Mouse (Mus musculus): ENCODE data around the gene Dpagt1.
"Not testable (repeated sequence)": the region's sequence is repeated elsewhere in the genome, so short reads cannot be mapped to it uniquely, and the experiment has no call there.

The Dpagt1 gene

GRCm38 (mm10) chr9:44314910-44315309 lies 10.9 kb upstream of the Dpagt1 start:
- in situ Hi-C loops (cut with MboI; ENCODE audit: low pct_unique_long_range_greater_than_20kb in 1 of 2, low sequenced_read_pairs in 2 of 2, unreplicated experiment in 1 of 2), result no loop called here

DNA sequence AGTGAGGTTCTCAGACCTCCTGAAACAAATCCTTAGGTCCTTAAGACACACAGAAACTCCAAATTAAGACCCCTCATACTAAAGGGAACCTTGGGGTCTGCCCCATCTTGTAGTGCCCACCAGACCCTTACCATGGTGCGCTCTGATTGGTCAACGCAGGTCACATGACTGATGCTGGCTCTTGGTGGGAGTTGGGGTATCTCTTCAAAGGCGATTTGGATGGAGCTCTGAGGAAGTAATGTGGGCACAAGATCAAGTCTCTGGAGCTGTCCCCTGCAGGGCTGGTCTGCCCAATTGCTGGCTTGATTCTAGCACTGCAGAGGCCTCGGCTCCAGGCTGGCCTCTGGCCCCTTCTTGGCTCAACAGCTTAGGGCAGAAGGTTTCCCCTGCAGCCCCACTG lies 8.4 kb upstream of the Dpagt1 start:
- in situ Hi-C loops (cut with MboI; ENCODE audit: low pct_unique_long_range_greater_than_20kb in 1 of 2, low sequenced_read_pairs in 2 of 2, unreplicated experiment in 1 of 2), result no loop called here

GRCm38 (mm10) chr9:44318076-44318825 lies 7.6 kb upstream of the Dpagt1 start:
- in situ Hi-C loops (cut with MboI; ENCODE audit: low pct_unique_long_range_greater_than_20kb in 1 of 2, low sequenced_read_pairs in 2 of 2, unreplicated experiment in 1 of 2), result no loop called here

- in situ Hi-C loops (cut with MboI; ENCODE audit: low pct_unique_long_range_greater_than_20kb in 1 of 2, low sequenced_read_pairs in 2 of 2, unreplicated experiment in 1 of 2), result no loop called here
Measured at GRCm38 (mm10) chr9:44318826-44319095, 7.1 kb upstream of the Dpagt1 start.

DNA sequence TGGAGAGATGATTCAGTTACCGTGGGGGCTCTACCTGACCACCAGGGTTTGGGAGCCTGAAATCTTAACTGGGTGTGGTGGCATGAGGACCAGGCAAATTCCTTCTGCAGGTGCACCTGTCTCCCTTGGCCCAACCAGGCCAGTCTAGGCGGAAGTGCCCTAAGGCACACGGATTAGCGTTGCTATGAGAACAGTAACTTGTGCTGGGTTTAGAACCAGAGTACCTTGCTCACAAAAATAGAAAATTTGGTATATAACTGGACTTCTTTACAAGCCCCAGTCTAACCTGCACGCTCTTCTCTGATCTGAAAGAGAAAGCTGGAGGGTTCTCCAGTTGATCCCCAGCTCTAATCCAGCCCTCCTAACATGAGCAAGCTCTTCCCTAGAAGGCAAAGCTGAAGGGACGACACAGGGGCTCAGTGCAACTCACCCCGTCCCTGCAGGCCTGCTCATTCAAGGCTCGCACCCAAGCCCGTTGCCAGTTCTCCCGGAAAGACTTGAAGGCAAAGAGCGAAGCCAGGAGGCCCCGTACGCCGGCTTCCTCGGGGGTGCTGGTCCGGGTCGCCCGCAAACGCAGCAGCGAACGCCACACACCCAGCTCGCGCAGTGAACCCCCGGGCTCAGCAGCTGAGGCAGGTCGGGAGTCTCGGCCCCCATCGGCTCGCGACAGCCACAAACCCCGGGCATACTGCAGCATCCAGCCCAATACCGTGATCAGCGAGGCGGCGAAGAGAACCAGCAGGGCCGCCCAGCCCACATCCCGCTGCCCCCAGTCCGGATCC lies 6.5 kb upstream of the Dpagt1 start:
- in situ Hi-C loops (cut with MboI; ENCODE audit: low pct_unique_long_range_greater_than_20kb in 1 of 2, low sequenced_read_pairs in 2 of 2, unreplicated experiment in 1 of 2), result no loop called here

DNA sequence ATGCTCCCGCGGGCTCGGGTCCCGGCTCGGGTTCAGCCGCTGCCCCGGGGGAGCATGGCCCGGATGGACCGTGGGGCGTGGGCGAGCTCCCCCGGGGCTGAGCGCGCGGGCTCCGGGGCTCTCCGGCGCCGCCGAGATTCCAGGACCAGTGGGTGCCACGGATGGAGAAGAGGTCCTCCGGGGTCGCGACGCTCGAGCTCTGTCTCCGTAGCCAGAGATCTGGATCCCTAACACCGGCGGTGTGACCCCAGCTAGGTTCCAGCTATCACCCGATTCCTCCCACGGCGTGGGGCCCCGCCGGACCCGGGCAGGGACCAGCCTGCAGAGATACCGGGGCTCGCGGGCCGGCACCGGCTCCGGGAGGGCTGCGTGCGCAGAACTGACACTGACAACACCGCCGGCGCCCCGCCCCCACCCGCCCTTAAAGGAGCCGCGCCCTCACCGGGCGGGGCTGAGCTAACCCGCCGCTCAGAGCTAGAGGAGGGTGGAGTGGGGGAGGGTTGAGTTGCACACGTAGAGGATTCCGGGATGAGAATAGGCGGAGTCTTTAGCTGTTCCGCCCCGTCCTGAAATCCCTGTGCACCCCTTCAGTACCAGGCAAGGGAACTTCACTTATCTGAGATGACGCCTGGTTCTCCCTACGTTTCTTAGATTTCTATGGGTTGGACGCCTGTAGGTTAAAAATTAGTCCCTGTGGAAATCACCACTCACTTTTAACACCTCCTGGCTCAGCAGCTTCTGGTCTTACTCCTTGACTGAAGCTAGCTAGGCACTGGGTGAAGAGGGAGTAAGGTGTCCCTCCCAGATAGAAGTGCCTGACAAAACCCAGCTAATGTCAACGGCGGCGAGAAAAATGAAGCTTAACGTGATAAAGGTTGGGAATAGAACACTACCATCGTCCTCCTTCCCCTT lies 5.7 kb upstream of the Dpagt1 start, which contains the start of gene C2cd2l:
TSS of gene C2cd2l (minus strand) at position 399 of the 912 bp plus-strand sequence.
- in situ Hi-C loops (cut with MboI; ENCODE audit: low pct_unique_long_range_greater_than_20kb in 1 of 2, low sequenced_read_pairs in 2 of 2, unreplicated experiment in 1 of 2), result no loop called here

- in situ Hi-C loops (cut with MboI; ENCODE audit: low pct_unique_long_range_greater_than_20kb in 1 of 2, low sequenced_read_pairs in 2 of 2, unreplicated experiment in 1 of 2), result no loop called here
Measured at GRCm38 (mm10) chr9:44320799-44321133, 5.1 kb upstream of the Dpagt1 start.

- in situ Hi-C loops (cut with MboI; ENCODE audit: low pct_unique_long_range_greater_than_20kb in 1 of 2, low sequenced_read_pairs in 2 of 2, unreplicated experiment in 1 of 2), result not testable (repeated sequence)
Measured at GRCm38 (mm10) chr9:44323656-44324055, 2.2 kb upstream of the Dpagt1 start.

DNA sequence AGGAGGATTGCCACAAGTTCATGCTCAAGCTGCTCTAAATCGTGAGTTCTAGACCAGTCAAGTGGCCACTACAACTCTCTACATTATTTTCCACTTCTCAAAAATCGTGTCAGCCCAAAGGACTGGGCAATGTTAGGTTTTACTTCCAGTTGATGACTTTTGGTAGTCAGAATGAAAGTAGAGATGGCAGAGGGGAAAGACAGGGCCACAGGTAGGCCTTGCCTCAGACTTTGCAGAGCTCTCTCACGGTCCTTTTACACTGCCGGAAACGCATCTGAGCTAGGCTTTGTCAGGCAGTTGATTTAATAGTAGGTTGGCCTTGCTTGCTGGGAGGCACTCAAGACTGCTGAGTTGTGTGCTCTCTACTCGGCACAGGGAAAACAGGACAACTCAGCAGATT lies 1.7 kb upstream of the Dpagt1 start:
- in situ Hi-C loops (cut with MboI; ENCODE audit: low pct_unique_long_range_greater_than_20kb in 1 of 2, low sequenced_read_pairs in 2 of 2, unreplicated experiment in 1 of 2), result no loop called here

DNA sequence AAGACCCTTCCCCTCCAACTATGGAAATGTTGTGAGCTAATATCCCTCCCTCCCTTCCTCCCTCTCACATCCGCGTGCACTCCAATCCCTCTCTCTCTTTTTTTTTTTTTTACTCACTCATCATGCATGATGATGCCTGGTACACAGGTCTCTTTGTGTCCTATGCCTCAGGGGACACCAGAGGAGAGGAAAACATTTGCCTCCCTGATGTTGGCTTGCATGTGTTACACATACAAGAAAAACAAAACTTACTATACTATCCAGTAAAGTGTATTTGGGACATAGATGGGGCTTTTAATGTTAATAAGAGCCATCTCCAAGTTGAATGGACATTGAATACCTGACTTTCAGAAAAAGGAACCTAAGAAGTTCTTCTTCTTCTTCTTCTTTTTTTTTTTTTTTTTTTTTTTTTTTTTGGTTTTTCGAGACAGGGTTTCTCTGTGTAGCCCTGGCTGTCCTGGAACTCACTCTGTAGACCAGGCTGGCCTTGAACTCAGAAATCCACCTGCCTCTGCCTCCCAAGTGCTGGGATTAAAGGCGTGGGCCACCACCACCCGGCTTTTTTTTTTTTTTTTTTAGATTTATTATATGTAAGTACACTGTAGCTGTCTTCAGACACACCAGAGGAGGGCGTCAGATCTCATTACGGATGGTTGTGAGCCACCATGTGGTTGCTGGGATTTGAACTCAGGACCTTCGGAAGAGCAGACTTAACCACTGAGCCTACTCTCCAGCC lies 619 bp upstream of the Dpagt1 start:
- in situ Hi-C loops (cut with MboI; ENCODE audit: low pct_unique_long_range_greater_than_20kb in 1 of 2, low sequenced_read_pairs in 2 of 2, unreplicated experiment in 1 of 2), result not testable (repeated sequence)

- in situ Hi-C loops (cut with MboI; ENCODE audit: low pct_unique_long_range_greater_than_20kb in 1 of 2, low sequenced_read_pairs in 2 of 2, unreplicated experiment in 1 of 2), result no loop called here
Measured at GRCm38 (mm10) chr9:44326371-44327063, 698 bp downstream of the Dpagt1 start.

GRCm38 (mm10) chr9:44327064-44327711 lies 1.4 kb downstream of the Dpagt1 start:
- in situ Hi-C loops (cut with MboI; ENCODE audit: low pct_unique_long_range_greater_than_20kb in 1 of 2, low sequenced_read_pairs in 2 of 2, unreplicated experiment in 1 of 2), result no loop called here

- in situ Hi-C loops (cut with MboI; ENCODE audit: low pct_unique_long_range_greater_than_20kb in 1 of 2, low sequenced_read_pairs in 2 of 2, unreplicated experiment in 1 of 2), result no loop called here
Measured at GRCm38 (mm10) chr9:44327926-44328325, 2.1 kb downstream of the Dpagt1 start.

DNA sequence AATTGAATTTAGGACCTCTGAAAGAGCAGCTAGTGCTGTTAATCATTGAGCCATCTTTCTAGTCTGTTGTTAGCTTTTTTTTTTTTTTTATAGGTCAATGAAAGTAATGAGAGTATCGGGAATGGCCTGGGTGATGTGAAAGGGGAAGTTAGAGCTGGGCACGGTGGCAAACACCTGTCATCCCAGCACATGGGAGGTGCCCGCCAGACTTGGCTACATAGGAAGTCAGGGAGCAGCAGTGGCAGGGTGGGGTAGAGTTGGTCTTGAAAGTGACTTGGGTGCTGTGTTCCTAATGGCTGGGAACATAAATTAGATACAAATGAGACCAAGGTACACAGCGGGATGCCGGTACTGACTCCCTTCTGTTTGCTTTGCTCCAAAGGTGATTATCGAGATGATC lies 4.9 kb downstream of the Dpagt1 start:
- in situ Hi-C loops (cut with MboI; ENCODE audit: low pct_unique_long_range_greater_than_20kb in 1 of 2, low sequenced_read_pairs in 2 of 2, unreplicated experiment in 1 of 2), result no loop called here

DNA sequence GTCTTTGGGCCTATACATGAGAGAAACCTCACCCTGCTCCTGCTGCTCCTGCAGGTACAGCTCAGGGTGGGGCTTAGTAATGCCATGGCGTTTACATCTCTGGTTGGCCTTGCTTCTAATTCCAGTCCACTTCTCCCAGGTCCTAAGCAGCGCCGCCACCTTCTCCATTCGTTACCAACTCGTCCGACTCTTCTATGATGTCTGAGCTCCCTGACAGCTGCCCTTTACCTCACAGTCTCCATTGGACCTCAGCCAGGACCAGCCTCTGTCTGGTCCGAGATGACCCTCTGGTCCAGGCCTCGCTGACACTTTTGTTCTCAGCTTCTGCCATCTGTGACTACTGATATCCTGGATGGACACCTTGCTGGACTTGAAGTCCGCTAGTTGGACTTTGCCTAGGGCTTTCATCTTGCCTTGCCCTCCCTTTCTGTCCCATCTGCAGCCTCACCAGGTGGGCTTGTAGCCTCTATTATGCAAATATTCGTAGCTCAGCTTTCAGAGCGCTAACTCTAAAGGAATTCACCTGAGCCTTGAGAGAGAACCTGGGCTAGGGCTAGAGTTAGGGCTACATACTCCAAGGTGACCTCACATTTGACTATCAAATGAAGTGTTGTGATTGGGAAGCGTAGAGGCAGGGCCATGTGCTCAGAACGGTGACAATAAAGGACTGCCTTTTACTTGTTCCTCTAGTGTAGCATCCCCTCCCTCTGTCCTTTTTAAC lies 7.3 kb downstream of the Dpagt1 start:
- in situ Hi-C loops (cut with MboI; ENCODE audit: low pct_unique_long_range_greater_than_20kb in 1 of 2, low sequenced_read_pairs in 2 of 2, unreplicated experiment in 1 of 2), result no loop called here

DNA sequence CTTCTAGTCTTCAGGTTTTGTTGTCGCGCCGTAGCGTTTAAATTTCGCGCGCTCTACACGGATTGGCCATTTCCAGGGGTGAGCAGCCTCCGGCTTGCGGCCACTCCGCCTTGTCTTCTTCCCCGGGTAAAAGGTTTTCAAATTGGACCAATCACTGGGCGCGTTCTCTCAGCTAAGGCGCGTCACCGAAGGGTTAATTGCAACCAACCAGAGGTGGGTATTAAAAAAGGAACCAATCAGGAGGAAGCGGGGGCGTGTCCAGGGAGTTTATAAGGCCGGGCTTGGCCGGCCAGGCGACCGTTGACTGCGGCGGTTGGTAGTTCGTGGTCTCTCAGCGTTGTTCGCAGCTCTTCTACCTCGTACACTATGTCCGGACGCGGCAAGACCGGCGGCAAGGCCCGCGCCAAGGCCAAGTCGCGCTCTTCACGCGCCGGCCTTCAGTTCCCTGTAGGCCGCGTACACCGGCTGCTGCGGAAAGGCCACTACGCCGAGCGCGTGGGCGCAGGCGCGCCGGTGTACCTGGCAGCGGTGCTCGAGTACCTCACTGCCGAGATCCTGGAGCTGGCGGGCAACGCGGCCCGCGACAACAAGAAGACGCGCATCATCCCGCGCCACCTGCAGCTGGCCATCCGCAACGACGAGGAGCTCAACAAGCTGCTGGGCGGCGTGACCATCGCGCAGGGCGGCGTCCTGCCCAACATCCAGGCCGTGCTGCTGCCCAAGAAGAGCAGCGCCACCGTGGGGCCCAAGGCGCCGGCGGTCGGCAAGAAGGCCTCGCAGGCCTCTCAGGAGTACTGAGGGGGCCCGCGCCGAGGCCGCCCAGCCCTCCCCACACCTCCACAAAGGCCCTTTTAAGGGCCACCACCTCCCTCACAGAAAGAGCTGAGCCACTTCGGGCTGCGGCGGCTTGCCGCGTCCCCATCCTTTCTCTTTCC lies 8.8 kb downstream of the Dpagt1 start, which contains the start of gene H2afx:
TSS of gene H2afx (plus strand) at position 299 of the 935 bp plus-strand sequence.
- in situ Hi-C loops (cut with MboI; ENCODE audit: low pct_unique_long_range_greater_than_20kb in 1 of 2, low sequenced_read_pairs in 2 of 2, unreplicated experiment in 1 of 2), result no loop called here

Measured in mouse embryonic stem cell (cell line).